ENCODE assay signal across 12 mouse cellular contexts in the genomic region with DNA sequence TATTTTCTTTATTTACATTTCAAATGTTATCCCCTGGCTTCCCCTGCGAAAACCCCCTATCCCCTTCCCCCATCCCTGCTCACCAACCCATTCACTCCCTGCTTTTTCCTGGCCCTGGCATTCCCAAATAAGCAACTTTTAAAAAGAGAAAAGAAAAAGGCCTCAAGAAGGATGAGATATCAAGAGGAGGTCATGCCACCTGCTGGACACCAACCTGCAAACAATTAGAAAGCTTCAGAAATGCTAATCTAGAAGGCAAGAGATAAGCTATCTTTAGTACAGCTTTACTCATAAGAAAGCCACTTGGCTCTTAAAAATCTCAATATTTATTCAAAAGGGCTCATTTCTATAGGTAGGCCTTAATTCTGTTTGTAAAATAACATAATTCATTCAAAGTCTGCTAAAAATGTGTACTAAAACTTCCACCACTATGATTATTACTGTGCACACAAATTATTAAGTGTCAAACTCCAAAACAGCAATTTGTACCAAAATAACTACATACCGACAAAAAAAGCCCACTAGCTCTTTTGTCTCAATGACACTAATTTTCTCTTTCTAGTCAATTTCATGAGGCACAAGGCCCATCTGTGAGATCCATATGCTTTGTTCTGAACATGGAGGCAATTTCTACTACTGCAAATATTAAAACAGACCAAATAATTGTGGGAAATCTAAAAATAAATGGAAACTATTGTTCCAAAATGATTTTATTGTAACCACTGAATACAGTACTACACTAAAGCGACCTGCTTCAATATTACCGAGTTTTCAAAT. TPM values are rescaled to one million over a fixed set of nuclear protein-coding genes. Genes with fewer than 3 reads are reported as not detected.
DNase-seq lines count a peak whose midpoint lies in the region; ATAC-seq and TF ChIP-seq lines count a peak whose summit lies in the region.
"Had no signal": no experiment of that assay in that cellular context is flagged by ENCODE, and none has a peak within 500 bp of the region (broad histone marks: within the 10 kb centered on the region; RNA-seq: fewer than 3 reads in every experiment).

No protein-coding gene starts in this region.

- no peaks in the 10 kb centered on the region for H3K36me3 ChIP-seq in lung, postnatal 0 days (ENCODE audit: insufficient read depth, low read length)
- peaks cover 3% of the 10 kb centered on the region; the same call in 1 of the 2 replicates for H3K36me3 ChIP-seq in hindbrain, embryonic 15.5 days
- H3K36me3 ChIP-seq in stomach, embryonic 15.5 days, result no peaks in the 10 kb centered on the region
- H3K36me3 ChIP-seq: heart, embryonic 15.5 days had no signal

- peak; percentile 51 for DNase-seq in CD4-positive, CD25-positive, alpha-beta regulatory T cell, adult 2 months (ENCODE audit: low read depth, low spot score)
- DNase-seq in lung, postnatal 0 days (ENCODE audit: low spot score), result no peak
- DNase-seq in lung, postnatal 14 days, result no peak
- no peak for DNase-seq in testis, postnatal 14 days (ENCODE audit: low spot score)
- DNase-seq in heart, postnatal 4 days, result no peak
- DNase-seq: kidney, postnatal 14 days; liver; spleen, adult 18-20 months had no signal

- WGBS in lung, postnatal 0 days, result 54% methylated on average over 4 of the region's 4 CpGs
- 34% methylated on average over 4 of the region's 4 CpGs for WGBS in hindbrain, embryonic 15.5 days
- 50% methylated on average over 4 of the region's 4 CpGs for WGBS in stomach, embryonic 15.5 days

- no peak for ATAC-seq in CD4-positive, CD25-positive, alpha-beta regulatory T cell, adult 4 months
- no peak for ATAC-seq in lung, postnatal 0 days
- no peak for ATAC-seq in hindbrain, embryonic 15.5 days (ENCODE audit: low FRiP score, low read depth)
- ATAC-seq in stomach, embryonic 15.5 days (ENCODE audit: insufficient read depth, low FRiP score, low read depth), result no peak

- H3K9me3 ChIP-seq in lung, postnatal 0 days (ENCODE audit: low read length), result no peaks in the 10 kb centered on the region
- H3K9me3 ChIP-seq in hindbrain, embryonic 15.5 days, result no peaks in the 10 kb centered on the region
- no peaks in the 10 kb centered on the region for H3K9me3 ChIP-seq in stomach, embryonic 15.5 days
- H3K9me3 ChIP-seq: heart, embryonic 15.5 days had no signal

- H3K9ac ChIP-seq in lung, postnatal 0 days (replicated peaks; ENCODE audit: low read depth), result no peak overlapping the region
- peak overlapping the region; percentile 29; the same call in 1 of the 2 replicates for H3K9ac ChIP-seq in hindbrain, embryonic 15.5 days
- no peak overlapping the region for H3K9ac ChIP-seq in stomach, embryonic 15.5 days
- H3K9ac ChIP-seq: heart, embryonic 15.5 days had no signal

- no peak overlapping the region for H3K4me2 ChIP-seq in lung, postnatal 0 days (replicated peaks; ENCODE audit: low read depth, low read length)
- H3K4me2 ChIP-seq in hindbrain, embryonic 15.5 days, result peak overlapping the region; percentile 78
- H3K4me2 ChIP-seq in stomach, embryonic 15.5 days, result 0 out of 2 replicates have a peak overlapping the region, but pooled peaks have one; percentile 1

- TF ChIP-seq CTCF in lung, postnatal 0 days (IDR thresholded peaks at IDR 0.05), result peak; percentile 27; the same call in 1 of the 2 replicates

- TF ChIP-seq EP300 in lung, postnatal 0 days (IDR thresholded peaks at IDR 0.05), result no peak

- H3K4me1 ChIP-seq in lung, postnatal 0 days (ENCODE audit: insufficient read depth, low read depth, low read length), result no peaks in the 10 kb centered on the region; the same call in 1 of the 2 replicates
- peaks cover 24% of the 10 kb centered on the region for H3K4me1 ChIP-seq in hindbrain, embryonic 15.5 days (replicated peaks)
- no peaks in the 10 kb centered on the region for H3K4me1 ChIP-seq in stomach, embryonic 15.5 days

- no peak overlapping the region for H3K27ac ChIP-seq in lung, postnatal 0 days (ENCODE audit: low read length)
- H3K27ac ChIP-seq in hindbrain, embryonic 15.5 days (replicated peaks), result no peak overlapping the region
- no peak overlapping the region for H3K27ac ChIP-seq in stomach, embryonic 15.5 days
- H3K27ac ChIP-seq: heart, embryonic 15.5 days had no signal

- no peaks in the 10 kb centered on the region for H3K27me3 ChIP-seq in lung, postnatal 0 days (replicated peaks; ENCODE audit: insufficient read depth, low read length)
- no peaks in the 10 kb centered on the region for H3K27me3 ChIP-seq in hindbrain, embryonic 15.5 days
- H3K27me3 ChIP-seq in stomach, embryonic 15.5 days (replicated peaks), result no peaks in the 10 kb centered on the region
- H3K27me3 ChIP-seq: heart, embryonic 15.5 days had no signal

- H3K4me3 ChIP-seq in lung, postnatal 0 days (ENCODE audit: low read depth, low read length), result no peak overlapping the region
- H3K4me3 ChIP-seq in hindbrain, embryonic 15.5 days, result peak overlapping the region; percentile 36
- no peak overlapping the region for H3K4me3 ChIP-seq in stomach, embryonic 15.5 days (replicated peaks)
- H3K4me3 ChIP-seq: heart, embryonic 15.5 days had no signal

RNA-seq across cellular contexts. Expression of gene Pgap1, which starts 1.9 kb away (rescaled TPM):
- 10 to 100 TPM in 1 of 2 experiments, 1 to 10 TPM in 1; 8.6 to 12.8 TPM for polyA plus RNA-seq in CD4-positive, CD25-positive, alpha-beta regulatory T cell, adult 4 months (2017; shearing (Covaris generic))
- polyA plus RNA-seq in lung, postnatal 0 days (2015; fragmentation: Nextera tagmentation; extraction: Ambion mirVana), result 2.0 and 2.5 TPM in 2 replicates
- 20.9 and 25.5 TPM in 2 replicates for polyA plus RNA-seq in hindbrain, embryonic 15.5 days (2015; fragmentation: Nextera tagmentation; extraction: Ambion mirVana)
- polyA plus RNA-seq in stomach, embryonic 15.5 days (2015; fragmentation: Nextera tagmentation; extraction: Ambion mirVana), result 10.8 and 11.7 TPM in 2 replicates
- total RNA-seq in heart, postnatal 4 days (2021), result 1 to 10 TPM; 5.2 to 6.1 TPM
